Comparison of ENCODE assay signal across 30 mouse cellular contexts in genomic region chr6:72104534-72104933, GRCm38 (mm10). TPM values are rescaled to one million over a fixed set of nuclear protein-coding genes. Genes with fewer than 3 reads are reported as not detected.
DNase-seq lines count a peak whose midpoint lies in the region; ATAC-seq and TF ChIP-seq lines count a peak whose summit lies in the region.
"Had no signal": no experiment of that assay in that cellular context is flagged by ENCODE, and none has a peak within 500 bp of the region (broad histone marks: within the 10 kb centered on the region; RNA-seq: fewer than 3 reads in every experiment).

No protein-coding gene starts in this region.

- no peak for TF ChIP-seq POLR2A in cerebellum, adult 2 months (IDR thresholded peaks at IDR 0.05; ENCODE audit: borderline replicate concordance, insufficient read depth, low read length)

- H3K9ac ChIP-seq in stomach, embryonic 16.5 days (ENCODE audit: low read length) = no peak overlapping the region
- no peak overlapping the region for H3K9ac ChIP-seq in stomach, postnatal 0 days (ENCODE audit: low read length)
- peak overlapping the region; percentile 37 for H3K9ac ChIP-seq in liver, embryonic 15.5 days
- H3K9ac ChIP-seq: forebrain, embryonic 13.5 days; heart, embryonic 15.5 days; hindbrain, embryonic 12.5 days; intestine, embryonic 15.5 days; limb, embryonic 12.5 days; midbrain, embryonic 12.5 days; neural tube, embryonic 12.5 days had no signal

- H3K4me1 ChIP-seq in stomach, embryonic 16.5 days (ENCODE audit: control insufficient read depth, insufficient read depth, low read length) = peaks cover 31% of the 10 kb centered on the region
- 0 out of 2 replicates have a peak, but pooled peaks cover 2% of the 10 kb centered on the region for H3K4me1 ChIP-seq in stomach, postnatal 0 days (replicated peaks; ENCODE audit: control insufficient read depth, insufficient read depth)
- peaks cover 98% of the 10 kb centered on the region for H3K4me1 ChIP-seq in liver, embryonic 15.5 days (replicated peaks)
- H3K4me1 ChIP-seq in cerebellum, adult 2 months (ENCODE audit: control insufficient read depth, insufficient read depth, low read length) = peaks cover 36% of the 10 kb centered on the region

- TF ChIP-seq EP300 in stomach, postnatal 0 days (optimal IDR thresholded peaks at IDR 0.05) = no peak

- intact Hi-C loops in gastrocnemius, adult 2 months (cut with DNase I) = no loop called here
- intact Hi-C loops in gastrocnemius, postnatal 14 days (cut with DNase I; ENCODE audit: low total_unique reads) = loop anchor here (10.0 kb wide), 1 partner anchor 50 kb away; no protein-coding TSS in a partner anchor

- DNase-seq in gastrocnemius, adult 2 months = no peak
- no peak for DNase-seq in gastrocnemius, postnatal 14 days
- no peak for DNase-seq in stomach, postnatal 0 days (ENCODE audit: low spot score)
- DNase-seq in cerebellum, adult 2 months = no peak
- DNase-seq in right cerebral cortex, postnatal 36 days (ENCODE audit: low spot score in 2 of 2) = no peak
- DNase-seq: adrenal gland, postnatal 14 days; cerebellum, adult 11 months; cerebellum, postnatal 14 days; gastrocnemius, postnatal 25 days; heart, adult 18-20 months; heart, postnatal 36 days; kidney, adult 2 months; kidney, postnatal 4 days; lung, adult 2 months; lung, postnatal 36 days; right cerebral cortex, adult 18-20 months; right cerebral cortex, postnatal 4 days; thymus, postnatal 4 days had no signal

- no peak overlapping the region for H3K4me3 ChIP-seq in gastrocnemius, adult 2 months
- no peak overlapping the region for H3K4me3 ChIP-seq in stomach, embryonic 16.5 days (replicated peaks; ENCODE audit: low read length)
- no peak overlapping the region for H3K4me3 ChIP-seq in stomach, postnatal 0 days (ENCODE audit: low read depth, low read length)
- H3K4me3 ChIP-seq in liver, embryonic 15.5 days (replicated peaks) = peak overlapping the region; percentile 28
- no peak overlapping the region for H3K4me3 ChIP-seq in cerebellum, adult 2 months (replicated peaks; ENCODE audit: insufficient read depth, low read depth, low read length)
- H3K4me3 ChIP-seq: forebrain, embryonic 13.5 days; heart, embryonic 15.5 days; hindbrain, embryonic 12.5 days; intestine, embryonic 15.5 days; limb, embryonic 12.5 days; megakaryocyte, embryonic 14.5 days; midbrain, embryonic 12.5 days; myocyte; neural tube, embryonic 12.5 days had no signal

- no peak for ATAC-seq in stomach, embryonic 16.5 days (ENCODE audit: insufficient read depth, low FRiP score)
- no peak for ATAC-seq in stomach, postnatal 0 days (ENCODE audit: low FRiP score, low TSS enrichment)
- ATAC-seq in liver, embryonic 15.5 days (ENCODE audit: insufficient read depth) = no peak
- ATAC-seq: forebrain, embryonic 13.5 days; hindbrain, postnatal 0 days; intestine, embryonic 15.5 days had no signal

- no peak overlapping the region for H3K4me2 ChIP-seq in stomach, embryonic 16.5 days (ENCODE audit: low read depth, low read length)
- no peak overlapping the region for H3K4me2 ChIP-seq in stomach, postnatal 0 days (replicated peaks; ENCODE audit: low read depth)
- H3K4me2 ChIP-seq in liver, embryonic 15.5 days = peak overlapping the region; percentile 75
- H3K4me2 ChIP-seq: forebrain, embryonic 13.5 days; heart, embryonic 15.5 days; hindbrain, embryonic 12.5 days; intestine, embryonic 15.5 days; limb, embryonic 12.5 days; midbrain, embryonic 12.5 days; neural tube, embryonic 12.5 days had no signal

- peak overlapping the region; percentile 12; the same call in 1 of the 2 replicates for H3K27ac ChIP-seq in gastrocnemius, adult 2 months
- peak overlapping the region; percentile 14; the same call in 1 of the 2 replicates for H3K27ac ChIP-seq in stomach, embryonic 16.5 days (ENCODE audit: low read length)
- H3K27ac ChIP-seq in stomach, postnatal 0 days (replicated peaks) = no peak overlapping the region
- H3K27ac ChIP-seq in liver, embryonic 15.5 days (replicated peaks) = peak overlapping the region; percentile 99
- no peak overlapping the region for H3K27ac ChIP-seq in cerebellum, adult 2 months (ENCODE audit: insufficient read depth, low read length)
- H3K27ac ChIP-seq: forebrain, embryonic 13.5 days; heart, embryonic 15.5 days; hindbrain, embryonic 12.5 days; hindbrain, postnatal 0 days; intestine, embryonic 15.5 days; limb, embryonic 12.5 days; midbrain, embryonic 12.5 days; neural tube, embryonic 12.5 days had no signal

- no peaks in the 10 kb centered on the region for H3K27me3 ChIP-seq in stomach, embryonic 16.5 days (ENCODE audit: control insufficient read depth, insufficient read depth, low read length)
- H3K27me3 ChIP-seq in stomach, postnatal 0 days (ENCODE audit: control insufficient read depth, insufficient read depth, low read length) = no peaks in the 10 kb centered on the region
- no peaks in the 10 kb centered on the region for H3K27me3 ChIP-seq in liver, embryonic 15.5 days
- H3K27me3 ChIP-seq in cerebellum, adult 2 months (ENCODE audit: control insufficient read depth, insufficient read depth, low read length) = no peaks in the 10 kb centered on the region
- H3K27me3 ChIP-seq: forebrain, embryonic 13.5 days; heart, embryonic 15.5 days; hindbrain, embryonic 12.5 days; intestine, embryonic 15.5 days; limb, embryonic 12.5 days; midbrain, embryonic 12.5 days; neural tube, embryonic 12.5 days had no signal

- H3K36me3 ChIP-seq in stomach, embryonic 16.5 days (ENCODE audit: control insufficient read depth, insufficient read depth, low read length) = no peaks in the 10 kb centered on the region
- H3K36me3 ChIP-seq in stomach, postnatal 0 days (ENCODE audit: control insufficient read depth, insufficient read depth, low read length) = no peaks in the 10 kb centered on the region
- H3K36me3 ChIP-seq in liver, embryonic 15.5 days (replicated peaks) = peaks cover 37% of the 10 kb centered on the region
- H3K36me3 ChIP-seq: heart, embryonic 15.5 days; hindbrain, embryonic 12.5 days; intestine, embryonic 15.5 days; limb, embryonic 12.5 days; midbrain, embryonic 12.5 days; neural tube, embryonic 12.5 days had no signal

- WGBS in stomach, embryonic 16.5 days = 41% methylated on average over 7 of the region's 7 CpGs
- 42% methylated on average over 7 of the region's 7 CpGs for WGBS in stomach, postnatal 0 days
- 20% methylated on average over 7 of the region's 7 CpGs for WGBS in liver, embryonic 15.5 days (ENCODE audit: insufficient replicate concordance)
- 50% methylated on average over 7 of the region's 7 CpGs for WGBS in cerebellum, adult 2 months

- no peak for TF ChIP-seq CTCF in gastrocnemius, adult 2 months (IDR thresholded peaks at IDR 0.05)
- TF ChIP-seq CTCF in stomach, postnatal 0 days (IDR thresholded peaks at IDR 0.05; ENCODE audit: low read depth) = no peak
- TF ChIP-seq CTCF in cerebellum, adult 2 months (IDR thresholded peaks at IDR 0.05; ENCODE audit: borderline replicate concordance, insufficient read depth, low read depth, low read length) = no peak

- H3K9me3 ChIP-seq in stomach, embryonic 16.5 days (replicated peaks; ENCODE audit: control insufficient read depth, low read length) = no peaks in the 10 kb centered on the region
- H3K9me3 ChIP-seq in stomach, postnatal 0 days (ENCODE audit: control insufficient read depth, low read length) = no peaks in the 10 kb centered on the region
- H3K9me3 ChIP-seq in liver, embryonic 15.5 days (replicated peaks) = no peaks in the 10 kb centered on the region
- H3K9me3 ChIP-seq: forebrain, embryonic 13.5 days; heart, embryonic 15.5 days; hindbrain, embryonic 12.5 days; intestine, embryonic 15.5 days; limb, embryonic 12.5 days; megakaryocyte, embryonic 14.5 days; midbrain, embryonic 12.5 days; neural tube, embryonic 12.5 days had no signal

RNA-seq across cellular contexts. Expression of gene St3gal5, which starts 7.1 kb away (rescaled TPM):
- 100 to 1,000 TPM in 1 of 2 experiments, 10 to 100 TPM in 1; 98.0 to 105 TPM for total RNA-seq in gastrocnemius, adult 2 months (2021)
- total RNA-seq in gastrocnemius, postnatal 14 days (2021) = 10 to 100 TPM; 83.7 to 88.8 TPM
- 26.1 and 32.2 TPM in 2 replicates for polyA plus RNA-seq in stomach, embryonic 16.5 days (2015; fragmentation: Nextera tagmentation; extraction: Ambion mirVana)
- 13.4 and 14.2 TPM in 2 replicates for polyA plus RNA-seq in stomach, postnatal 0 days (2015; fragmentation: Nextera tagmentation; extraction: Ambion mirVana)
- polyA plus RNA-seq in liver, embryonic 15.5 days (2015; fragmentation: Nextera tagmentation; extraction: Ambion mirVana) = 185 and 213 TPM in 2 replicates
- 129 TPM in 2 replicates for polyA plus RNA-seq in cerebellum, adult 2 months (2012; rRNA removed)

Comparison
In these comparisons a context has a peak if more than half of its experiments do, and no peak if none do; other contexts are left out.
1. H3K27ac ChIP-seq: peak in gastrocnemius, adult 2 months (single experiment), stomach, embryonic 16.5 days (single experiment) and liver, embryonic 15.5 days (single experiment); none in stomach, postnatal 0 days (single experiment) and cerebellum, adult 2 months (single experiment).